Mouse (Mus musculus) liver, embryonic 16.5 days (tissue): ENCODE results near the gene Hpcal1. TPM values are rescaled to one million over a fixed set of nuclear protein-coding genes. Genes with fewer than 3 reads are reported as not detected.

ENCODE experiments used
- ATAC-seq: fragments of 200-750 bp; cut with Nextera tagmentation; 2 replicates; pipeline ENCODE4 v1.8.0; 2017; ENCODE audit warnings: low read depth, mild to moderate bottlenecking, moderate number of reproducible peaks, moderate library complexity
- H3K27ac ChIP-seq: fragments of 300-500 bp; sonication (generic); 2 replicates; pipeline ENCODE4 v1.5.1; 2014; ENCODE audit warnings: mild to moderate bottlenecking, low read length
- H3K27me3 ChIP-seq: fragments of 300-500 bp; sonication (generic); 2 replicates; pipeline ENCODE4 v1.6.1; 2014; ENCODE audit warnings: low read depth, low read length, mixed read lengths; ENCODE audit not compliant: control insufficient read depth, insufficient read depth
- H3K36me3 ChIP-seq: fragments of 300-500 bp; sonication (generic); 2 replicates; pipeline ENCODE4 v1.6.1; 2014; ENCODE audit warnings: mild to moderate bottlenecking; ENCODE audit not compliant: control insufficient read depth, insufficient read depth
- H3K4me1 ChIP-seq: fragments of 300-500 bp; sonication (generic); 2 replicates; pipeline ENCODE4 v1.6.1; 2014; ENCODE audit warnings: low read depth, low read length, mixed read lengths; ENCODE audit not compliant: control insufficient read depth
- H3K4me2 ChIP-seq: fragments of 300-500 bp; sonication (generic); 2 replicates; pipeline ENCODE4 v1.6.1; 2014; ENCODE audit warnings: low read depth, low read length, mixed read lengths
- H3K4me3 ChIP-seq: fragments of 300-500 bp; sonication (generic); 2 replicates; pipeline ENCODE4 v1.5.1; 2014; ENCODE audit warnings: low read depth, mild to moderate bottlenecking, low read length
- H3K9ac ChIP-seq: fragments of 300-500 bp; sonication (generic); 2 replicates; pipeline ENCODE4 v1.6.1; 2014; ENCODE audit warnings: low read depth, low read length
- H3K9me3 ChIP-seq: fragments of 300-500 bp; sonication (generic); replicated peaks from 2 replicates; pipeline ENCODE4 v1.6.1; 2016; ENCODE audit warnings: low read length; ENCODE audit not compliant: control insufficient read depth
- WGBS: fragments of 180-500 bp; shearing (Covaris S2); extraction: QIAGEN DNeasy Blood & Tissue Kit; methylation state at CpG from one replicate; pipeline ENCODE4 v1.1.7; 2014; ENCODE audit not compliant: insufficient replicate concordance; 5-methylcytosine and 5-hydroxymethylcytosine counted together
- polyA plus RNA-seq: library from polyadenylated mRNA; unstranded; fragments of >200 nt; fragmentation: Nextera tagmentation; extraction: Ambion mirVana; gene quantifications from 2 replicates; pipeline ENCODE4 v1.2.1, GENCODE M21; 2015

Gene Hpcal1
- polyA plus RNA-seq, 1 experiment from 2014 or later = 23.6 TPM

GRCm38 (mm10) chr12:17718146-17718545 lies 27.5 kb downstream of the Hpcal1 start:
- Histone ChIP-seq H3K9ac (no peak overlapping the region), H3K27ac (no peak overlapping the region), H3K4me1 (peaks cover 7% of the 10 kb centered on the region), H3K36me3 (no peaks in the 10 kb centered on the region), H3K27me3 (no peaks in the 10 kb centered on the region), H3K4me3 (no peak overlapping the region), H3K4me2 (no peak overlapping the region), H3K9me3 (no peaks in the 10 kb centered on the region)
- ATAC-seq = no peak
- 71% methylated on average over 6 of the region's 6 CpGs for WGBS

DNA sequence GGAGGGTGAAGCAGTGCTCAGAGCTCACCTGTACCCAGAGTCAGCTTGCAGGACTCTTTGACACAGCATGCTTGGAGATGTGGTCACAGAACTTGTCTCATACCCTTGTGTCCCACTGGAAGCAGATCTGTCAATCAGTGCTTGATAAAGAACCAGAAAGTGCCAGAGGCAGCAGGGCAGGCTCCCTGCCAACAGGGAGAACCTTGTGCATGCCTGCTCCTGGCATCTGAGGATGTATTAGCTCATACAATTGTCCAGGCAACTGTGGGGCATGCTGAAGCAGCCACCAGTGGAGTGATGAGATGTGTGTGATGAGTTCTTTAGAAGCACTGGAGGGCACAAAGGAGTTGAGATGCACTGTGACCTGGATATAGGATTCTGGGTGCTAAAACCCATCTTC lies 30.4 kb downstream of the Hpcal1 start:
- Histone ChIP-seq H3K9ac (no peak overlapping the region), H3K4me1 (peaks cover 28% of the 10 kb centered on the region), H3K27ac (no peak overlapping the region), H3K4me3 (no peak overlapping the region), H3K4me2 (no peak overlapping the region), H3K9me3 (no peaks in the 10 kb centered on the region), H3K36me3 (no peaks in the 10 kb centered on the region), H3K27me3 (no peaks in the 10 kb centered on the region)
- no peak for ATAC-seq

DNA sequence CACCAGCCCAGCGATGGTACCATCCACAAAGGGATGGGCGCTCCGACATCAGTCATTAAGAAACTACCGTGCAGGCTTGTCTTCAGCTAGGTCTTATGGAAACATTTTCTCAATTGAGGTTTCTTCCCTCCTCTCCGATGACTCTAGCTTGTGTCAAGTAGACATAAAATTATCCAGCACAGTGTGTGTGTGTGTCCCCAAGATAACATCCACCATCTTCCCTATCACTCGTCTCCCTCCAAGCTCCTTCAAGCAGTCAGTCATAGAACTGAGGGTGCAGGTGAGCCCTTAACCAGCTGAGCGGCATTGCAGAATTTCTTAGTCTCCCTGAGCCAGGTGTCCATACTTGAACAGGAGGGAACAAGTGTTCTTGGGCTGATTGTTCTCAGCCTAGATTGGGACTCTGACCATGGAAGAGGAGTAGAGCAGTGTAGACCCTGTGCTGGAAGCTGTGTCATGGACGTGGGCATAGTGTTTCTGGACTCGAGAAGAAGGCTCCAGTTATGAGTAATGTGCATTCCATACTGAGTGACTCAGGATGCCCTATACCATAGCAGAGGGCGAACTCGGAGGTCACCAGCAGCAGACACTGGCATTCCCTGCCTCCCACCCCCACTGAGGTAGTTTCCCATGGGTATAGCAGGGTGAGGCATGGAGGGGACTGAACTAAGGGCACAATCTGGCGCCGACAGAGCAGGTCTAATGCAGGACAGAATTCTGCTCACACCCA lies 32.0 kb downstream of the Hpcal1 start:
- peak; percentile 33; the same call in 1 of the 2 replicates for ATAC-seq
- no peaks in the 10 kb centered on the region for H3K36me3 ChIP-seq
- H3K9me3 ChIP-seq = no peaks in the 10 kb centered on the region
- no peak overlapping the region for H3K9ac ChIP-seq
- WGBS = 65% methylated on average over 13 of the region's 13 CpGs
- H3K27ac ChIP-seq = no peak overlapping the region
- no peaks in the 10 kb centered on the region for H3K27me3 ChIP-seq
- peaks cover 43% of the 10 kb centered on the region for H3K4me1 ChIP-seq
- no peak overlapping the region for H3K4me2 ChIP-seq
- no peak overlapping the region for H3K4me3 ChIP-seq

DNA sequence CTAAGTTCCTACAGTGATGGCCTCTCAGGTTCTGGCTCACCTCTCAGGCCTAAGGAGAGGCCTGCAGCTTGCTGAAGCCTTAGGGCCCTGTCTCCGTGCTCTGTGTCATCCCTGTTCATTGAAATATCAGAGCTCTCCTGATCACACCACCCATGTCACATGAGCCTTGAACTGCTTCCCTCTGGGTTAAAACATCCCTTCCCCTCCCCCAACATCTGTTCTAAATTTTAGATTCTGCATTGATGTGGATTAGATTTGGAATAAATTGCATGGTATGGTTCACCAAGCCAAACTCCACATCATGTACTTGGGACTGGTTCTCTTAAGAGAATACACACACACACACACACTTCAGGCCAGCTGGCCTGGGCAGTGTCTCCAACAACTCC lies 32.5 kb downstream of the Hpcal1 start:
- no peaks in the 10 kb centered on the region for H3K27me3 ChIP-seq
- H3K4me2 ChIP-seq = no peak overlapping the region
- H3K27ac ChIP-seq = no peak overlapping the region
- no peak overlapping the region for H3K9ac ChIP-seq
- H3K4me3 ChIP-seq = no peak overlapping the region
- ATAC-seq = no peak
- 50% methylated on average over 1 of the region's 1 CpGs for WGBS
- no peaks in the 10 kb centered on the region for H3K36me3 ChIP-seq
- no peaks in the 10 kb centered on the region for H3K9me3 ChIP-seq
- H3K4me1 ChIP-seq = peaks cover 48% of the 10 kb centered on the region

DNA sequence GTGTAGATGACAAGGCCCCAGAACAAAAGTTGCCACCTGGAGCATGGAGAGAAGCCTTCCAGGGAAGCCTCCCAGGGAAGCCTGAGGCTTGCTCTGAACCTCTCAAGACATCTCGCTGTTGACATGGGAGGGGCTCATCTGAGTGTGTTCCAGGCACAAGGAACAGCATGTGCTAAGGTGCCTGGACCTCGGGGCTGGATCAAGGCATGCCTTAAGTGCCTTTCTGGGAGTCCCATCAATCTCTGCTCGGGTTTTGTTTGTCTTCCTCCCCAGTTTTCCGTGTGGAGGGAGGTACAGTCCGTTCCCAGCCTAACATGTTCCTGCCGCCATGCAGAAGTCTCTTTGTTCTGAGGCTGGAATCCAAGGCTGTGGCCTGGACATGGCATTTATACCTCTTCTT lies 33.3 kb downstream of the Hpcal1 start:
- Histone ChIP-seq H3K27ac (no peak overlapping the region), H3K4me3 (no peak overlapping the region), H3K9ac (no peak overlapping the region), H3K4me1 (peaks cover 48% of the 10 kb centered on the region), H3K4me2 (no peak overlapping the region), H3K27me3 (no peaks in the 10 kb centered on the region), H3K36me3 (no peaks in the 10 kb centered on the region), H3K9me3 (no peaks in the 10 kb centered on the region)
- no peak for ATAC-seq
- 56% methylated on average over 6 of the region's 6 CpGs for WGBS

DNA sequence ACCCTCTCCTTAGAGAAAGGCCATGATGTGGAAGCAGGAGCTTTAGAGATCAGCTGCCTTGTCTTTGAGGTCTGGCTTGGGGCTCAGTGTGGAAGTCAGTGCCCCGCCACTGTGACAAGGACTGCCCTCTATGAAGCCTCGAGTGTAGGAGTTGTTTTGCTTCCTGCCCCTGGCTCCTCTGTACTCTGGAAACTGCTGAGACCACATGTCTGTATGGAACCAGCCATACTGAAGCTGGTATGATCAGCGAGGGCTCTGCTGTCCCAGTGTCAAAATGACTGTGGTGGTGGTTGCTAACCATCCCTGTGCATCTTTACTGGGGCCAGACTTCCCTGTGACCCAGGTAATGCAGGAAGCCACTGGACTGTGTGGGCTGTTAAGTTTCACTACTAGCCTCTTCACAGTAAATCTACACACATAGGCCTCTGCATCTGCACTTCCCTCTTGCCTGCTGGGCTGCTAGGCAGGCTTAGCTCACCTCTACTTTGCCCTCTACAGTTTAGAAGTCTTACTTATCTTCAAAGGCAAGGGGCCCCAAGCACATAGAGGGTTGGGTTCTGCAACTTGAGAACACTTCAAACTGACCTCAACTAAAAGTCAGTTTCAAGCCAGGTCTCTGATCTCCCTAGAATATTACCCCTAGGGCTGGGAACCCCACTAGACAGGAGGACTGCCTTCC lies 33.9 kb downstream of the Hpcal1 start:
- H3K4me2 ChIP-seq = no peak overlapping the region
- no peak overlapping the region for H3K4me3 ChIP-seq
- H3K27ac ChIP-seq = peak overlapping the region; percentile 47; the same call in 1 of the 2 replicates
- no peaks in the 10 kb centered on the region for H3K27me3 ChIP-seq
- H3K36me3 ChIP-seq = no peaks in the 10 kb centered on the region
- no peak overlapping the region for H3K9ac ChIP-seq
- 30% methylated on average over 3 of the region's 3 CpGs for WGBS
- no peaks in the 10 kb centered on the region for H3K9me3 ChIP-seq
- peaks cover 48% of the 10 kb centered on the region for H3K4me1 ChIP-seq
- ATAC-seq = peak; percentile 42; the same call in 1 of the 2 replicates

DNA sequence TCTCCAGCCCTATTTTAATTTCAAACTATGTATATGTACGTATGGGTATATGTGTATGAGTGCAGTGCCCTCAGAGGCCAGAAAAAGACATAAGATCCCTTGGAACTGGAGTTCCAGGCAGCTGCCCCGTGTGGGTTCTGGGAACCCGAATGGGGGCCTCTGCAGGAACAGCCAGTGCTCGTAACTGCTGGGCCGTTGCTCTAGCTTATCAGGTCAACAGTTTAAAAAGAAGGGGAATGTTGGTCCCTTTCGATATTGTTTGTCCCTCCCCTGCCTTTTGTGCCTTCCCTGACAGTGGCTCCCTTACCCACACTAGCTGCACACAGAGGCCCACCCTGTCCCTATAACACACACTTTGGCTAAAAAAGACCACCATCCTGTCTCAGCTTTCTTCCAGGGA lies 34.9 kb downstream of the Hpcal1 start:
- 0 out of 2 replicates have a peak overlapping the region, but pooled peaks have one; percentile 47 for H3K27ac ChIP-seq
- ATAC-seq = peak; percentile 35; the same call in 1 of the 2 replicates
- H3K9me3 ChIP-seq = no peaks in the 10 kb centered on the region
- 18% methylated on average over 6 of the region's 6 CpGs for WGBS
- peaks cover 48% of the 10 kb centered on the region for H3K4me1 ChIP-seq
- H3K4me3 ChIP-seq = no peak overlapping the region
- no peaks in the 10 kb centered on the region for H3K27me3 ChIP-seq
- H3K4me2 ChIP-seq = no peak overlapping the region
- H3K36me3 ChIP-seq = no peaks in the 10 kb centered on the region
- peak overlapping the region; percentile 25; the same call in 1 of the 2 replicates for H3K9ac ChIP-seq

- WGBS = 48% methylated on average over 10 of the region's 10 CpGs
- Histone ChIP-seq H3K4me3 (no peak overlapping the region), H3K9ac (no peak overlapping the region), H3K4me1 (peaks cover 48% of the 10 kb centered on the region), H3K36me3 (no peaks in the 10 kb centered on the region), H3K9me3 (no peaks in the 10 kb centered on the region), H3K27me3 (no peaks in the 10 kb centered on the region), H3K27ac (no peak overlapping the region), H3K4me2 (no peak overlapping the region)
- ATAC-seq = no peak; the same call in 1 of the 2 replicates
Observed at GRCm38 (mm10) chr12:17726576-17727320, 36.1 kb downstream of the Hpcal1 start.
